In genomic region chr3:146680625-146681024, GRCm38 (mm10) we compare ENCODE assay signal across 37 mouse cellular contexts. TPM values are rescaled to one million over a fixed set of nuclear protein-coding genes. Genes with fewer than 3 reads are reported as not detected.
"Had no signal": no experiment of that assay in that cellular context is flagged by ENCODE, and none has a peak within 500 bp of the region (broad histone marks: within the 10 kb centered on the region; RNA-seq: fewer than 3 reads in every experiment).

No protein-coding gene starts in this region.

- H3K27ac ChIP-seq: left cerebral cortex, adult 2 months; limb, embryonic 10.5 days; limb, embryonic 12.5 days; limb, embryonic 13.5 days; limb, embryonic 15.5 days; liver, embryonic 12.5 days; liver, embryonic 13.5 days; liver, embryonic 14.5 days; liver, embryonic 15.5 days; lung, embryonic 15.5 days; macrophage; midbrain, embryonic 10.5 days; midbrain, embryonic 12.5 days; midbrain, embryonic 13.5 days; midbrain, embryonic 15.5 days; neural tube, embryonic 12.5 days had no signal

- H3K9me3 ChIP-seq: limb, embryonic 10.5 days; limb, embryonic 12.5 days; limb, embryonic 13.5 days; limb, embryonic 15.5 days; liver, embryonic 12.5 days; liver, embryonic 13.5 days; liver, embryonic 15.5 days; lung, embryonic 15.5 days; megakaryocyte, embryonic 14.5 days; midbrain, embryonic 10.5 days; midbrain, embryonic 12.5 days; midbrain, embryonic 13.5 days; midbrain, embryonic 15.5 days; neural tube, embryonic 12.5 days had no signal

- H3K4me2 ChIP-seq: limb, embryonic 12.5 days; limb, embryonic 13.5 days; limb, embryonic 15.5 days; liver, embryonic 11.5 days; liver, embryonic 12.5 days; liver, embryonic 13.5 days; liver, embryonic 15.5 days; lung, embryonic 14.5 days; lung, embryonic 15.5 days; midbrain, embryonic 12.5 days; midbrain, embryonic 13.5 days; midbrain, embryonic 15.5 days; neural tube, embryonic 12.5 days had no signal

- ATAC-seq: liver, embryonic 12.5 days; liver, postnatal 0 days; lung, postnatal 0 days; midbrain, embryonic 13.5 days; midbrain, embryonic 15.5 days; midbrain, embryonic 16.5 days had no signal

- H3K36me3 ChIP-seq: limb, embryonic 10.5 days; limb, embryonic 12.5 days; limb, embryonic 13.5 days; limb, embryonic 15.5 days; liver, embryonic 12.5 days; liver, embryonic 13.5 days; liver, embryonic 15.5 days; lung, embryonic 15.5 days; midbrain, embryonic 10.5 days; midbrain, embryonic 12.5 days; midbrain, embryonic 13.5 days; midbrain, embryonic 15.5 days; neural tube, embryonic 12.5 days had no signal

- H3K4me3 ChIP-seq: left cerebral cortex, adult 2 months; limb, embryonic 10.5 days; limb, embryonic 12.5 days; limb, embryonic 13.5 days; limb, embryonic 15.5 days; liver, embryonic 12.5 days; liver, embryonic 13.5 days; liver, embryonic 15.5 days; lung, embryonic 15.5 days; megakaryocyte, embryonic 14.5 days; midbrain, embryonic 10.5 days; midbrain, embryonic 12.5 days; midbrain, embryonic 13.5 days; midbrain, embryonic 15.5 days; myocyte; neural tube, embryonic 12.5 days had no signal

- H3K27me3 ChIP-seq: limb, embryonic 13.5 days; limb, embryonic 15.5 days; lung, embryonic 15.5 days; neural tube, embryonic 12.5 days had no signal

- H3K4me1 ChIP-seq: neural tube, embryonic 12.5 days had no signal

- DNase-seq: left cerebral cortex, postnatal 4 days; liver; liver, embryonic 13.5 days; liver, postnatal 0 days; lung, adult 18-20 months; lung, adult 2 months; lung, embryonic 14.5 days; lung, postnatal 10 days; lung, postnatal 14 days; lung, postnatal 36 days; lung, postnatal 4 days had no signal

- H3K9ac ChIP-seq: limb, embryonic 12.5 days; limb, embryonic 13.5 days; limb, embryonic 15.5 days; liver, embryonic 12.5 days; liver, embryonic 13.5 days; liver, embryonic 14.5 days; liver, embryonic 15.5 days; liver, postnatal 0 days; lung, embryonic 14.5 days; lung, embryonic 15.5 days; midbrain, embryonic 12.5 days; midbrain, embryonic 13.5 days; midbrain, embryonic 15.5 days; neural tube, embryonic 12.5 days had no signal

RNA-seq across cellular contexts. Expression of gene Samd13, which starts 4.8 kb away (rescaled TPM):
- polyA plus RNA-seq: liver, adult 2 months; liver, postnatal 0 days; macrophage; myocyte had no signal

RNA-seq across cellular contexts. Expression of gene 4930503B20Rik, which starts 29.5 kb away (rescaled TPM):
- polyA plus RNA-seq: limb, embryonic 10.5 days; limb, embryonic 11.5 days; limb, embryonic 12.5 days; limb, embryonic 13.5 days; limb, embryonic 15.5 days; liver, adult 2 months; liver, embryonic 11.5 days; liver, embryonic 12.5 days; liver, embryonic 13.5 days; liver, embryonic 14.5 days; liver, embryonic 15.5 days; liver, embryonic 16.5 days; liver, postnatal 0 days; lung, adult 2 months; lung, embryonic 14.5 days; lung, embryonic 16.5 days; lung, postnatal 0 days; macrophage; midbrain, embryonic 10.5 days; midbrain, embryonic 12.5 days; midbrain, embryonic 13.5 days; midbrain, embryonic 15.5 days; midbrain, postnatal 0 days; myocyte; neural tube, embryonic 11.5 days; neural tube, embryonic 12.5 days had no signal
